Mouse (Mus musculus) thymus, adult 2 months (tissue): Measurements from ENCODE around the gene Tmem37. TPM values are rescaled to one million over a fixed set of nuclear protein-coding genes. Genes with fewer than 3 reads are reported as not detected.

Experiments used
- DNase-seq: peaks from one replicate; pipeline ENCODE4 v3.0.0; 2021
- H3K27ac ChIP-seq: fragments of 200-500 bp; 2 replicates; pipeline ENCODE4 v1.5.1; 2012; ENCODE audit warnings: low read length, control low read depth; ENCODE audit not compliant: control insufficient read depth, insufficient read depth
- H3K27me3 ChIP-seq: fragments of 200-500 bp; 2 replicates; pipeline ENCODE4 v1.6.1; 2012; ENCODE audit warnings: mild to moderate bottlenecking, low read length, moderate library complexity, mixed read lengths; ENCODE audit not compliant: control insufficient read depth, insufficient read depth
- H3K36me3 ChIP-seq: fragments of 200-500 bp; 2 replicates; pipeline ENCODE4 v1.6.1; 2012; ENCODE audit warnings: mild to moderate bottlenecking, low read length, moderate library complexity; ENCODE audit not compliant: control insufficient read depth, insufficient read depth
- H3K4me1 ChIP-seq: fragments of 200-500 bp; replicated peaks from 2 replicates; pipeline ENCODE4 v1.6.1; 2012; ENCODE audit warnings: low read length; ENCODE audit not compliant: control insufficient read depth, insufficient read depth
- H3K4me3 ChIP-seq: fragments of 200-500 bp; 2 replicates; pipeline ENCODE4 v1.5.1; 2012; ENCODE audit warnings: mild to moderate bottlenecking, low read length, control low read depth, moderate library complexity; ENCODE audit not compliant: control insufficient read depth, insufficient read depth
- CTCF ChIP-seq: fragments of 200-500 bp; IDR thresholded peaks from 2 replicates; pipeline ENCODE4 v1.5.1; 2012; ENCODE audit warnings: mild to moderate bottlenecking, control low read depth, low read length, moderate library complexity, borderline replicate concordance; ENCODE audit not compliant: control insufficient read depth, poor library complexity, insufficient read depth; ENCODE audit errors: extremely low read depth
- POLR2A ChIP-seq: fragments of 200-500 bp; IDR thresholded peaks from 2 replicates; pipeline ENCODE4 v1.6.1; 2012; ENCODE audit warnings: mild to moderate bottlenecking, low read length, control low read depth, moderate library complexity; ENCODE audit not compliant: control insufficient read depth, poor library complexity, insufficient read depth; ENCODE audit errors: extremely low read depth
- WGBS: fragments of 180-500 bp; shearing (Covaris S2); methylation state at CpG from one replicate; pipeline ENCODE4 v1.1.7; 2018; 5-methylcytosine and 5-hydroxymethylcytosine counted together
- polyA plus RNA-seq: library from polyadenylated mRNA; depleted of rRNA; stranded (reverse); fragments of >200 nt; gene quantifications from 2 replicates; pipeline ENCODE4 v1.2.3, GENCODE M21; 2012

Tmem37 gene
- polyA plus RNA-seq, 1 experiment: 18.5 TPM

- peak overlapping the region; percentile 61; the same call in 1 of the 2 replicates for H3K27ac ChIP-seq
- WGBS: 4% methylated on average over 6 of the region's 6 CpGs
- TF ChIP-seq CTCF: no peak
- TF ChIP-seq POLR2A: no peak
- H3K4me1 ChIP-seq: peaks cover 14% of the 10 kb centered on the region
- H3K4me3 ChIP-seq: no peak overlapping the region
- DNase-seq: peak; percentile 24
- H3K36me3 ChIP-seq: no peaks in the 10 kb centered on the region
- no peaks in the 10 kb centered on the region for H3K27me3 ChIP-seq
Measured at GRCm38 (mm10) chr1:120055475-120055874, 18.4 kb downstream of the Tmem37 start.

GRCm38 (mm10) chr1:120054997-120055396, 18.9 kb downstream of the Tmem37 start:
- peaks cover 14% of the 10 kb centered on the region for H3K4me1 ChIP-seq
- no peaks in the 10 kb centered on the region for H3K36me3 ChIP-seq
- 84% methylated on average over 6 of the region's 6 CpGs for WGBS
- no peaks in the 10 kb centered on the region for H3K27me3 ChIP-seq
- H3K4me3 ChIP-seq: no peak overlapping the region
- TF ChIP-seq CTCF: no peak
- no peak for TF ChIP-seq POLR2A
- H3K27ac ChIP-seq: peak overlapping the region; percentile 61
- no peak for DNase-seq

DNA sequence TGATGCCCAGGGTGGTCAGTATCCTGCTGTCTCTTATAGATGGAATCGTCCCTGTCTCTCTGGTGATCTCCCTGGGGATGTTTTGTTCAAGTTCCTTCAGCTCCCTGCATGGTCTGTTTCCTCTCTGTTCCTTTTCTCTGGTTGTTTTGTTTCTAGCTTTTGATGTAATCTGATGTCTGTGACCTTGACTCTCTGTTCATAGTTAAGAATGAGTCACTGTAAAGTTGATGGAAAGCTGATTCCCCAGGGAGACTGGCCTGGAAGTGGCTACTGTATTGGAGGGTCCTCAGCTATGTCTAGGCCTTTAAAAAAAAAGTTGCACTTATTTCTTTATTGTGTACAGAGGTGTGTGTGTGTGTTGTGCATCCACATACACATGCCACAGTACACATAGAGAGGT, 22.8 kb downstream of the Tmem37 start:
- peaks cover 6% of the 10 kb centered on the region for H3K4me1 ChIP-seq
- TF ChIP-seq CTCF: no peak
- no peak for TF ChIP-seq POLR2A
- H3K27ac ChIP-seq: no peak overlapping the region
- no peak overlapping the region for H3K4me3 ChIP-seq
- no peaks in the 10 kb centered on the region for H3K36me3 ChIP-seq
- WGBS: 98% methylated on average over 1 of the region's 1 CpGs
- no peaks in the 10 kb centered on the region for H3K27me3 ChIP-seq
- DNase-seq: no peak

DNA sequence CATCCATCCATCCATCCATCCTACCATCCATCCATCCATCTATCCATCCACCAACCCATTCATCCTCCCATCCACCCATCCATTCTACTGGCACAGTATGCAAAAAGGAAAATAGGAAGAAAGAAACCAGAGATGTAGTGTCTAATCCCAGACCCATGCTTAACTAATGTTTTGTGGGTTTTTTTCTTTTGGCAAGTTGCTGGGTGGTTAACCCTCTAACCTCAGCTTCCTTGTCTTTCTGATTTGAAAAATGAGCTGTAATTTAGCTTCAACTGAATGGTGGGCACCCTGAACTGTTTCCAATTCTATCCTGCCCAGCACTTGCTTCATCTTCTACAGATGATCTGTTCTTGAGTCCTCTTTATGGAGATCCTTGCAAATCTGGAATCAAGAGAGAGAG, 26.5 kb downstream of the Tmem37 start:
- H3K27me3 ChIP-seq: no peaks in the 10 kb centered on the region
- no peak for DNase-seq
- H3K27ac ChIP-seq: no peak overlapping the region
- H3K4me3 ChIP-seq: no peak overlapping the region
- H3K36me3 ChIP-seq: no peaks in the 10 kb centered on the region
- TF ChIP-seq CTCF: no peak
- TF ChIP-seq POLR2A: no peak
- H3K4me1 ChIP-seq: no peaks in the 10 kb centered on the region

DNA sequence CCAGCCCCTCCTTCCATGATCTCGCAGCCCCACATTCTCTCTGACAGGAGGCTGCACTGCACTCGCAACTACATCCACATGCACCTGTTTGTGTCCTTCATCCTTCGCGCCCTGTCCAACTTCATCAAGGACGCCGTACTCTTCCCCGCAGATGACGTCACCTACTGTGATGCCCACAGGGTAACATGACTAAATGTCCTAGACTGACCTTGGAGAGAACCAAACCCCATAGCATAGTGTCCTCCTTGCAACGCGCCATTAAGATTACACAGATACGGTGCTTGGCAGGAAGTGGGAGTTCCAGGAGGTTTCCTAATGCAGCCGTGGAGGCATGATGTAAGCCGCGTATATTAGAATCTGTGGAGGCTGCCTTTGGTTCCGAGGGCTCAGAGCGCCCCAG, 29.3 kb downstream of the Tmem37 start:
- no peaks in the 10 kb centered on the region for H3K27me3 ChIP-seq
- no peaks in the 10 kb centered on the region for H3K4me1 ChIP-seq
- 64% methylated on average over 16 of the region's 16 CpGs for WGBS
- no peak overlapping the region for H3K4me3 ChIP-seq
- no peak for DNase-seq
- no peak overlapping the region for H3K27ac ChIP-seq
- TF ChIP-seq POLR2A: no peak
- TF ChIP-seq CTCF: no peak
- H3K36me3 ChIP-seq: no peaks in the 10 kb centered on the region

- H3K36me3 ChIP-seq: no peaks in the 10 kb centered on the region
- no peak overlapping the region for H3K4me3 ChIP-seq
- no peak overlapping the region for H3K27ac ChIP-seq
- no peak for TF ChIP-seq POLR2A
- no peak for TF ChIP-seq CTCF
- 96% methylated on average over 8 of the region's 8 CpGs for WGBS
- DNase-seq: no peak
- no peaks in the 10 kb centered on the region for H3K27me3 ChIP-seq
- no peaks in the 10 kb centered on the region for H3K4me1 ChIP-seq
Measured at GRCm38 (mm10) chr1:120042421-120042820, 31.5 kb downstream of the Tmem37 start.

GRCm38 (mm10) chr1:120038594-120038993, 35.3 kb downstream of the Tmem37 start:
- Histone ChIP-seq H3K4me3 (no peak overlapping the region), H3K36me3 (no peaks in the 10 kb centered on the region), H3K27me3 (no peaks in the 10 kb centered on the region), H3K4me1 (no peaks in the 10 kb centered on the region), H3K27ac (no peak overlapping the region)
- 62% methylated on average over 9 of the region's 9 CpGs for WGBS
- no peak for DNase-seq
- TF ChIP-seq CTCF (no peak), POLR2A (no peak)
